Mouse (Mus musculus): ENCODE measurements around the gene 1810024B03Rik. TPM values are rescaled to one million over a fixed set of nuclear protein-coding genes. Genes with fewer than 3 reads are reported as not detected.
"Not testable (repeated sequence)": the region's sequence is repeated elsewhere in the genome, so short reads cannot be mapped to it uniquely, and the experiment has no call there.

1810024B03Rik gene
- 1 to 10 TPM in 1 of 2 experiments, under 1 TPM in 1; 0.92 to 1.5 TPM for polyA plus RNA-seq (2017; shearing (Covaris generic))

- ATAC-seq, result peak; percentile 94
Observed at GRCm38 (mm10) chr2:127207547-127208451, at the start of gene 1810024B03Rik, which contains the start of gene Snrnp200. TSS of gene 1810024B03Rik (minus strand) at chr2:127208280. TSS of gene Snrnp200 (plus strand) at chr2:127208386.

GRCm38 (mm10) chr2:127255294-127255693 lies 47.2 kb upstream of the 1810024B03Rik start:
- ATAC-seq, result no peak

- ATAC-seq, result no peak
Observed at GRCm38 (mm10) chr2:127254604-127255134, 46.6 kb upstream of the 1810024B03Rik start.

GRCm38 (mm10) chr2:127252787-127253186 lies 44.7 kb upstream of the 1810024B03Rik start:
- no peak for ATAC-seq

GRCm38 (mm10) chr2:127251880-127252527 lies 43.9 kb upstream of the 1810024B03Rik start:
- ATAC-seq, result no peak

- no peak for ATAC-seq
Observed at GRCm38 (mm10) chr2:127251457-127251856, 43.4 kb upstream of the 1810024B03Rik start.

GRCm38 (mm10) chr2:127250291-127251008 lies 42.4 kb upstream of the 1810024B03Rik start:
- ATAC-seq, result no peak

- ATAC-seq, result no peak
Observed at GRCm38 (mm10) chr2:127248334-127249004, 40.4 kb upstream of the 1810024B03Rik start.

GRCm38 (mm10) chr2:127247592-127248333 lies 39.7 kb upstream of the 1810024B03Rik start, which contains the start of the genes Ciao1 and Tmem127:
TSS of gene Ciao1 (minus strand) at chr2:127247816.
TSS of gene Tmem127 (plus strand) at chr2:127247908.
- peak; percentile 99 for ATAC-seq

GRCm38 (mm10) chr2:127240065-127240464 lies 32.0 kb upstream of the 1810024B03Rik start:
- ATAC-seq, result no peak

- no peak for ATAC-seq
Observed at GRCm38 (mm10) chr2:127237897-127238610, 30.0 kb upstream of the 1810024B03Rik start.

- ATAC-seq, result no peak
Observed at GRCm38 (mm10) chr2:127225261-127225660, 17.2 kb upstream of the 1810024B03Rik start.

GRCm38 (mm10) chr2:127217746-127218145 lies 9.7 kb upstream of the 1810024B03Rik start:
- no peak for ATAC-seq

GRCm38 (mm10) chr2:127210701-127211100 lies 2.6 kb upstream of the 1810024B03Rik start:
- no peak for ATAC-seq

GRCm38 (mm10) chr2:127208452-127208769 lies 331 bp upstream of the 1810024B03Rik start:
- no peak for ATAC-seq

GRCm38 (mm10) chr2:127206916-127207315 lies 1.2 kb downstream of the 1810024B03Rik start:
- ATAC-seq, result no peak

GRCm38 (mm10) chr2:127205936-127206335 lies 2.1 kb downstream of the 1810024B03Rik start:
- not testable (repeated sequence) for ATAC-seq

GRCm38 (mm10) chr2:127204932-127205331 lies 3.1 kb downstream of the 1810024B03Rik start:
- no peak for ATAC-seq

GRCm38 (mm10) chr2:127189574-127189973 lies 18.5 kb downstream of the 1810024B03Rik start:
- ATAC-seq, result no peak

GRCm38 (mm10) chr2:127182598-127183381 lies 25.3 kb downstream of the 1810024B03Rik start:
- ATAC-seq, result peak; percentile 100

Measured in activated CD4-positive, CD25-positive, alpha-beta regulatory T cell, adult 4 months (primary cell).